Mouse (Mus musculus) C2C12 (cell line): ENCODE data around the gene Mrvi1. TPM values are rescaled to one million over a fixed set of nuclear protein-coding genes. Genes with fewer than 3 reads are reported as not detected.

Experiments
- H3K27me3 ChIP-seq: one replicate; pipeline ENCODE4 v1.6.1; 2011; ENCODE audit not compliant: control insufficient read depth, insufficient read depth, insufficient read length
- H3K36me3 ChIP-seq: one replicate; pipeline ENCODE4 v1.6.1; 2011; ENCODE audit not compliant: control insufficient read depth, insufficient read depth
- H3K4me3 ChIP-seq: one replicate; pipeline ENCODE4 v1.5.1; 2011; ENCODE audit warnings: mild to moderate bottlenecking, control low read depth; ENCODE audit not compliant: poor library complexity, insufficient read depth, severe bottlenecking
- H3K79me2 ChIP-seq: one replicate; pipeline ENCODE4 v1.6.1; 2011; ENCODE audit not compliant: control insufficient read depth, insufficient read depth
- H3K79me3 ChIP-seq: one replicate; pipeline ENCODE4 v1.6.1; 2011; ENCODE audit warnings: low read depth, control low read depth
- H3ac ChIP-seq: one replicate; pipeline ENCODE3; 2011; ENCODE audit warnings: low read depth; ENCODE audit not compliant: control insufficient read depth, insufficient read length
- CEBPB ChIP-seq: IDR thresholded peaks from one replicate; pipeline ENCODE4 v1.6.1; 2011; ENCODE audit warnings: low read depth, mild to moderate bottlenecking, control low read depth, moderate library complexity
- CTCF ChIP-seq: IDR thresholded peaks from one replicate; pipeline ENCODE4 v1.5.1; 2011; ENCODE audit not compliant: control insufficient read depth, insufficient read depth, insufficient read length
- FOSL1 ChIP-seq: IDR thresholded peaks from one replicate; pipeline ENCODE4 v1.8.0; 2011; ENCODE audit warnings: mild to moderate bottlenecking, low read length; ENCODE audit not compliant: poor library complexity, insufficient read depth, severe bottlenecking
- MAX ChIP-seq: IDR thresholded peaks from one replicate; pipeline ENCODE4 v1.6.1; 2011; ENCODE audit warnings: mild to moderate bottlenecking, control low read depth
- MYOD1 ChIP-seq: IDR thresholded peaks from one replicate; pipeline ENCODE4 v1.6.1; 2011; ENCODE audit warnings: low read depth; ENCODE audit not compliant: control insufficient read depth, insufficient read length
- MYOG ChIP-seq: IDR thresholded peaks from one replicate; pipeline ENCODE4 v1.6.1; 2011; ENCODE audit not compliant: control insufficient read depth, insufficient read length; ENCODE audit errors: extremely low read depth
- USF1 ChIP-seq: IDR thresholded peaks from one replicate; pipeline ENCODE4 v1.6.1; 2011; ENCODE audit warnings: low read depth, mild to moderate bottlenecking, control low read depth, moderate library complexity
- polyA plus RNA-seq: library from polyadenylated mRNA; unstranded; fragments of >200 nt; fragmentation: generic; extraction: Trizol; gene quantifications from one replicate; pipeline ENCODE4 v1.2.1, GENCODE M21; 2012; ENCODE audit warnings: missing spikeins

The Mrvi1 gene
- polyA plus RNA-seq, 1 experiment = 0.05 TPM

DNA sequence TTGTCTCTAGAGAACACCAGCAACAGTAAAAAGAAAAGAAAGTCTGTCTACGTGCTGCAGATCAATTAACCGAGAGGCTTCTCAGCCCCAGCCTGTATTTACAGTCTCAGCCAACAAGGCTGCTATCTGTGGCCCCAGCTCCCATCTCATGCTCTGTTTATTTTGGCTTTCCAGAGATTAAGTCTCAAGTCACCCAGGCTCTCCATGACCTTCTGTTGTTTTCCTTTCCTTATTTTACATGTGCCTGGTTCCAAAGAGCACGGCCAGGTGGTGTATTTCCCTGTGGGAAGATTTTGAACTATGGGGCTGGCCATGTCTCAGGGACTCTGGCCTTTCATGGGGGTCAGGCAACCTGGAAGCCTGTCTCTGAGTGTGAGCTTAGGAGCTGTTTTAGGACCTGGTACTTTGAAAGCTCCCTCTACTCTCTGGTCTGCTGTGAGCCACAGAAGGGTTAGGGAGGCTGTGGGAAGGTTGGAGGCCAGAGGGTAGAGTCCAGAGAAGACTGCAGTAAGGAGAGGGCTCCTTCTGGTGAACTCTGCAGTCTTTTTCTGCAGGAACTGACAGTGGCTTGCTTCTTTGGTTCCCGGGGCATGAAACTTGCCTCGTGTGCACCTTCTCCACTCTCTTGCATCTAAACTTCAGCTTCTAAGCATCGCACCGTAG, 130.6 kb downstream of the Mrvi1 start:
- no peak overlapping the region for H3ac ChIP-seq
- TF ChIP-seq CEBPB = no peak
- TF ChIP-seq MAX = no peak
- no peak for TF ChIP-seq FOSL1
- no peak for TF ChIP-seq MYOD1
- TF ChIP-seq MYOG = no peak
- TF ChIP-seq CTCF = no peak
- TF ChIP-seq USF1 = no peak
- H3K4me3 ChIP-seq = no peak overlapping the region
- H3K36me3 ChIP-seq = no peaks in the 10 kb centered on the region
- no peaks in the 10 kb centered on the region for H3K27me3 ChIP-seq
- no peaks in the 10 kb centered on the region for H3K79me2 ChIP-seq
- H3K79me3 ChIP-seq = no peaks in the 10 kb centered on the region

DNA sequence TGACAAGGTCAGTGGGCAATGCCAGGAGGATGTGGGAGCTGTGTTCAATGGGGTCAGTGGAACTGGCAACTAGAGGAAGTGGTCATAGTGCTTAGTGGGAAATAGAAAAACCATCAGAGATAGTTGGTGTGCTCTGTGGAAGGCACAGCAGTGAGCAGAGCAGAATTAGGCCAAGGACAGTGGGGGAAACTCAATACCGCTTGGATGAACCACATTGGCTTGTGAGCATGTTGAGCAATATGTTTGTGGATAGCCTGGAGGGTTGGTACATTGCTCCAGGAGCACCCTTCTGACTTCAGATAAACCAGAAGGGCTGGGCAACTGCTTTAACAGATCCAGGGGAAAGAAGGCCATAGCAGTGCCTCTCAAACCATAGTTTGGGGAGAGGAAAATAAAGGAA, 133.9 kb downstream of the Mrvi1 start:
- no peaks in the 10 kb centered on the region for H3K27me3 ChIP-seq
- H3K36me3 ChIP-seq = no peaks in the 10 kb centered on the region
- no peaks in the 10 kb centered on the region for H3K79me3 ChIP-seq
- no peak for TF ChIP-seq MAX
- no peak for TF ChIP-seq CTCF
- no peak overlapping the region for H3ac ChIP-seq
- H3K79me2 ChIP-seq = peaks cover 4% of the 10 kb centered on the region
- no peak overlapping the region for H3K4me3 ChIP-seq

DNA sequence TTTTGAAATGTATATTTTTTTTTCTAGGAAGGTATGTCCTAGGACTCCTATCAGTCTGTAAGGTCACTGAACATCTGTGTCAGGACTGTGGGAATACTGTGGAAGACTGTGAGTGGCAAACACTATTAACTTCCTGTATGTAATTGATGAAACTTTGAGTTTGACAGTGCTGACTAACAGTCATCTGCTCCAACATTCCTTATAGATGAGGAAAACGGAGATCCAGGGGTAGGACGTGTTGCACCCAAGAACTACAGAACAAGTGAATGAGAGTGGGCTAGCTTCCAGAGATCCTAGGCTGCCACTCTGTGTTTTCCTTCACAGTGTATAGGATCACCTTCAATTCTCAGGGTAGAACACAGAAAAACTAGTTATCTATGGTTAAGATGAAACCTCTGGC, 134.9 kb downstream of the Mrvi1 start:
- H3K79me3 ChIP-seq = no peaks in the 10 kb centered on the region
- no peaks in the 10 kb centered on the region for H3K36me3 ChIP-seq
- no peaks in the 10 kb centered on the region for H3K27me3 ChIP-seq
- H3K4me3 ChIP-seq = no peak overlapping the region
- peaks cover 12% of the 10 kb centered on the region for H3K79me2 ChIP-seq
- no peak overlapping the region for H3ac ChIP-seq
- TF ChIP-seq CTCF = no peak
- TF ChIP-seq MAX = no peak
- no peak for TF ChIP-seq MYOD1
- no peak for TF ChIP-seq MYOG
- no peak for TF ChIP-seq USF1
- no peak for TF ChIP-seq FOSL1
- TF ChIP-seq CEBPB = no peak

GRCm38 (mm10) chr7:110843916-110844874, 138.1 kb downstream of the Mrvi1 start, which contains the start of gene Rnf141:
TSS of gene Rnf141 (minus strand) at chr7:110844457.
- Histone ChIP-seq H3K36me3 (no peaks in the 10 kb centered on the region), H3K79me2 (peaks cover 19% of the 10 kb centered on the region), H3K27me3 (no peaks in the 10 kb centered on the region), H3K4me3 (peak within 1 kb of the TSS; percentile 45), H3ac (peak within 1 kb of the TSS; percentile 82), H3K79me3 (peaks cover 1% of the 10 kb centered on the region)
- TF ChIP-seq CTCF (peak; percentile 89), MYOD1 (no peak), FOSL1 (no peak), CEBPB (no peak), MAX (peak; percentile 73), USF1 (no peak), MYOG (no peak)

GRCm38 (mm10) chr7:110840332-110840731, 141.9 kb downstream of the Mrvi1 start:
- no peaks in the 10 kb centered on the region for H3K27me3 ChIP-seq
- H3ac ChIP-seq = no peak overlapping the region
- no peak for TF ChIP-seq FOSL1
- no peak for TF ChIP-seq CEBPB
- no peak for TF ChIP-seq CTCF
- no peak for TF ChIP-seq MAX
- no peak for TF ChIP-seq MYOD1
- no peak for TF ChIP-seq USF1
- no peak for TF ChIP-seq MYOG
- H3K36me3 ChIP-seq = peaks cover 5% of the 10 kb centered on the region
- no peak overlapping the region for H3K4me3 ChIP-seq
- peaks cover 19% of the 10 kb centered on the region for H3K79me2 ChIP-seq
- H3K79me3 ChIP-seq = peaks cover 1% of the 10 kb centered on the region
